Mouse (Mus musculus) heart, postnatal 4 days (tissue): ENCODE data around the gene Ptch1. TPM values are rescaled to one million over a fixed set of nuclear protein-coding genes. Genes with fewer than 3 reads are reported as not detected.

Experiments used
- DNase-seq: peaks from one replicate; pipeline ENCODE4 v3.0.0; 2021
- total RNA-seq, 2 experiments: library from RNA; stranded (reverse); gene quantifications; 2 replicates each; pipeline ENCODE4 v1.2.3; 2021

Ptch1 gene
- total RNA-seq, result 10 to 100 TPM; 23.7 to 25.5 TPM

DNA sequence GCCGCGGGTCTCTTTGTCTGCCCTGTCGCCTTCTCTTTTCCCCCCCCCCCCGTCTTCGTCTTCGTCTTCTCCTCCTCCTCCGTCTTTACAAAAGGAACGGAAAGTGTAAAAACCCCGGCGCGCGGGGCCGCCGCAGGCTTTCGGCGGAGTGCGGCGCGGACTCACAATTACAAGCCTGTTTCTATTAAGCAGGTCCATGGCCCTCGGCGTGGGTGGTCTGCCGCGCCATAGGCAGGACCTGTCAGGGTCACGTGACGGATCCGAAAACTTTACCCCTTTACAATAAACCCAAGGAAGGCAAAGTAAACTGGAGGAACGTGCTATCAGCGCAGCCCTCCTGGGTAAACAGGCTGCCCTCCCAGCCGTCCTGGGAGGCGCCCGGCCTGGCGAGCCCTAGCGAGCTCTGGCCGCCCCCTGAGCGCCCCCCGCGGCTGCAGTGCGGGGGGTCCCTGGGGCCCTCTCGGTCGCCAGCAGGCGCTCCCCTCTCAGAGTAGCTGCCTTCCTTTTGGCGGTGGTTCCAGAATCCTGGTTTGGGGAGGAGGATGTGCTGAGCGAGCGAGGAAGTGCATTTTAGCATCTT is at the start of gene Ptch1:
Ptch1 (minus strand) TSS at position 343 of the 580 bp plus-strand sequence.
- peak; percentile 47 for DNase-seq

DNA sequence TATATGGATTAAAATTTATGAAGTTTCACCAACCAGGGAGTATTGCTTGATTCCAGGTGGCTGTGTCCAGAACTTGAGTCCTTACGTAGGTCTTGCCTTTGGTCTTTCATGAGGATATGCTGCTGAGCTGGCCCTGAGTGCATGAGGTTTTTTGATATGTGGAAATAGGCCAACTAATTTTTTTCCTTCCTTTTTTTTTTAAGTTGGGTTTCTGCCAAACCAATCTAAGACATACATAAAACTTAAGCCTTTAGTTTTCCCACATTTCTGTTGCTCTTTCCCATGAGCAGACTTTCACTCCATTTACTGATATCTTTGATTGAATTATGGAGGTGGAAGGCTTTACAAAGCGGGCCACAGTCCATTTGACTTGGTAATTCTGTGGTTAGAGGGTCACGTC is 47.9 kb upstream of the Ptch1 start:
- DNase-seq, result no peak

DNA sequence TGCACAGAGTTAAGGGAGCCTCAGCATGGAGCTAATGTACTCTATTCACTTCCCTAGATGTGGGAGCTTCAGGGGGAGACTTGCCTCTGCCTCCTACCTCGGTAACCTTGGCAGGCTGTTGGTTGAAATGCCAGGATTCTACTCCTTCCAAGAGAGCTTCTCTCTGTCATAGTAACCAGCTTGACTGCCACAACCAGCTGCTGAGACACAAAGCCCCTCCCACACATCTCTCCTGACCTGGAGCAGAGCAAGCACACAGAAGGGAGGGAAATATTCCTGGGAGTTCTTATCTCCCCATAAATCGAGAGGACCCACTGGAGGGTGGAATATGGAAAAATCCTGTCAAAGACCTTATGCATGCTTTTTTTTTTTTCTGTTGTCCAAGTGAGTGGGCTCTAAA is 39.8 kb upstream of the Ptch1 start:
- no peak for DNase-seq

DNA sequence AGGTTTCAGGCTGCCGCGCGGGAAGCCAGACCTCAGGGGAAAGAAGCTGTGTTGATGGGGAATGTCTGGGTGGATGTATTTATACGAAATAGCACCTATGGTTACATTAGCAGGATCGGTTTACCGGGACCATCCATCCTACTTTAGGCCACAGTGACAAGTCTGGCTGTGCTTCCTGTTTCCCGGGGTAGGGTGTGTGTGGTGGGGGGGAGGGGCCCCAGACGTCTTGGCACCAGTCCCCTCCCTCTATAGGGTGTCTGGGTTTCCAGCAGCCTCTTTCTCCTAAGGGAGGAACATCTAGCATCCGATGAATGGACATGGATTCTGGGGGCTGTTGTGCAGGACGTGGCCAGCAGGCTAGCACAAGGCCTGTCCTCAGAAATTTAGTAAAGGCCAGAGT is 36.3 kb upstream of the Ptch1 start:
- DNase-seq, result no peak

DNA sequence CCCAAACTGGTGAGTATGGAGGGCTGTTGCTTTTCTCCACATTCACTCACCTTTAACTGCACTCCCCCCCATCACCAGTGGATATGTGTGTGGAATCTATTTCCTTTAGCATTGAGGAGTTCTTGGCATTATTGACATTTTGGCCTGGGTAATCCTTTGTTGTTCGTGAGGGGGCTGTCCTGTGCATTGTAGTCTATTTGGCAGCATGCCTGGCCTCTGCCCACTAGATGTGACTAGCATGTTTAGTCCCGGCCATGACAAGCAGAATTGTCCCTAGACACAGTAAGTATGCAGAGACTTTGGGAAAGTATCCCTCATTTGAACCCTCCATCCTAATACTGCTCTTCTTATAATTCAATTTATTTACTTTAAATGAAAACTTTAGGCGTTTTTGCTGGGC is 24.2 kb upstream of the Ptch1 start:
- DNase-seq, result peak; percentile 28

DNA sequence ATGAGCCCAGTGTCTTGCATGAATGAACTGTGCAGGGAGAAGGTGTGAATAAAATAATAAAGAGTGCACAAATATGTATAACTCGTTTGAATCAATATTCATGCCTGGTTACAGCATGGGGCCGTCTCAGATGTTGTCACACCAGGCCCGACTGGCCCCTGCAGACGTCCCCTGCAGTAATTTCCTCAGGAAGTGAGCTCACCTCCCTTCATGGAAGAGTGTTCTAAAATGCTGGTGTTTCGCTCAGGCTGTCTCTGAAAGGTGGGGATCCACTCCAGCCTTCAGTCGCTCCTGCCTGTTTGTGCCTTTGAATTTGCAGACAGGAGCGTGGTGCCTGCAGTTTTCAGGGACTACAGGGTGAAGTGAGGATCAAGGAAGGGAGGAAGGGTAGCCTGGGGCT is 22.5 kb upstream of the Ptch1 start:
- no peak for DNase-seq

DNA sequence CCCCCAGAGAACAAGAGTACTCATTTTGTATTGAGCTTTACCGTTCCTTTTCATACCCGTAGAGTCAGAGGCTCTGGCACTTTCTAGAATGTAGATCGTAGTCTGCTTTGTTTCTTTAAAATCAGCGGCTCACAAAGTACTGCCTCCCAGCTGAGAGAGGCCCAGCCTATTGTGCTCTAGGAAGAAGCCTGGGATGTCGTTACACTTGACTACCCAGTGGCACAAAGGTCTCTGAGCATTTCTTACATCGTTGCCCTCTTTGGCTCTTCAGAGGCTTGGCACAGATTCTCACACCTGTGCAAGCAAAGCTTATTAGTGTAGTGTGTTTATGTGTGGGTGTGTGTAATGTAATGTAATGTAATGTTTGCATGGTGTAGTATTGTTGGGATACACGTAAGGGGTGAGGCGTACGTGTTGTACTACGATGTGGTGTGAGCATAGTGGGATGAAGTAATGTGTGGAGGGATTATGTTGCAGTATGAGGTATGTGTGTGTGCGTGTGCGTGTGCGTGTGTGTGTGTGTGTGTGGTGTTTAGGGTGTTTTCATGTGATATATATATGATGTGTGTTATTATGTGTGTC is 20.2 kb upstream of the Ptch1 start:
- DNase-seq, result no peak

DNA sequence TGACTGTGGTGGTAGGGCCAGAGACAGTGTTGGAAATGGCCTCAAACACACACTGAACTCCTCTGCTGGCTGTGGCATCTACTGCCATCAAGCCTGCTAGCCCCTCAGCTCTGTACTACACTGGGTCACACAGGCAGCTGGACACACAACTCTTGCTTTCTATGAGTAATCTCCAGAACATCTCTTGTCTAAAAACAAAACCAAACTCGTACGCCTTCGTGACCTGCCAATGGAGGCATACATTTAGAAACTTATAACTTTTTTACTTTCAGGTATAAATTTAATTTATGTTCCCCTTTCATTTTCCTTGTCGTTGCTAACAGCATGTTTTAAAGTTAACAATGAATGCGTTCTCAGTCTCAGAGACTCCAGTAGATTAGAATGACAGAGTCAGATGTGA is 19.4 kb upstream of the Ptch1 start:
- DNase-seq, result no peak

DNA sequence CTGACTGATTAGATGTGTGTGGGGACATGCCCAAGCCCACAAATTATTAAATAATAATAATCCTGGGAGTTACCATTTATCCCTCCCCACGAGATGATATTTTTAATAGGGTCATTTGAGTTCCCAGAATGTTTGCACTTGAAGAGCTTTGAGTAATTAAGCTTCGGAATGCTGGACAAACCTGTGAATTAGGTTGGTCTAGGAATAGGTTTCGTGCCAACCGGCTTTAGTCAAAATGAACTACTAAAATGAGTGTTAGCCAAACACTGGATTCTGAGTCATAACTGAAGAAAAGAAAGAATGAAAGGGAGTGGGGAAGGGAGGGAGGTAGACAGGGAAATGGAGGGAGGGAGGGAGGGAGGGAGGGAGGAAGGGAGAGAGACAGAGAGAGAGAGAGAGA is 1.2 kb upstream of the Ptch1 start:
- DNase-seq, result no peak

DNA sequence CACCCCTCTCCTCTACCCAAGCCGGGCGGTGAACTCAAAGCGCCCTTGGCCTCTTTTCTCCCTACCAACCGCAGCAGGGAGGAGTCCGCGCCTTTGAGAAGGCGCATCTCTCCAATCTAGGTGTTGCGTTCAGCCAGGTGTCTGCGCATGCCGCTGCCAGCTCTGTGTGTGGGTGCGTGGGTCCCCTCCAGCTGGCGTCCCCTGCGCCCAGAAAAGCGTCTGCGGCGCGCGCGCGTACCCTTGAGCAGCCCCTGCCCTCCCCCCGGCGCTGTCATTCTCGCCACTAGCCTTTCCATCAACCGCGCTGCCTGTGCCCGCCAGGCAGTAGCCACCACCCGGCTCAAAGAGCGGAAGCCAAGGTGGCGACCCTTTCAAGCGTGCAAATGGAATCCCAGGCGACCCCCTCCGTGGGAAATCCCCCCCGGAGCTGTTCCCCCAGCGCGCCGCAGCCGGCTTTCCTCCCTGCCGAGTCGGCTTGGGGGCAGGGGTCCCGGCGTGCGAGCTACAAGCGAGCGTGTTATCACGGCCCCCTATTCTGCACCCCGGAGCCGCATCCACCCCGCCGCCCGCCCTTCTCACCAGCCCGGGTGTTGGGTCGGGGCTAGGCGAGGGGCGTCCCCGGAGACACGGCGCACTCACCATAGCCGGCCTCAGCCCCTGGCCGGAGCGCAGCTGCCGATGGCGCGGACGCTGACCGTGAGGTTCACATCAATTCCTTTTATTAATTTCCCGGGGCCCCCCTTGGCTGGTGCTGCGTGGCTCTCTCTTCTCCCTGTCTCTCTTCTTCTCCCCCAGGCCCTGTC is 744 bp downstream of the Ptch1 start:
- DNase-seq, result peak; percentile 46

DNA sequence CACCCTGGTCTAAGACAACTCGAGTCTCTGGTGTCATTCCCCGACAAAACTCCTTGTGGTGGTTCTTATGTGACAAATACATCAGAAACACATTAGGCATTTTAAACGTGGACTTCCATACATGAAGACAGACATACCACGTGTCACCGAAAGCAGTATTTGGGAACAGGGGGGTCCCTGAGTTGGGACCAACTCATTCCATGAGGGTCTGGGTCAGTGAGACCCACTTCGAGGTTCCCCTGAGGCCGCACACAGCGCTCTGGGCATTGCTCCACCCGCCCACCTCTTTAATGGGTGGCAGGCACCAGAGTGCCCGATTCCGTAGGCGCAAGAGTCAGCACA is 1.3 kb downstream of the Ptch1 start:
- DNase-seq, result no peak

DNA sequence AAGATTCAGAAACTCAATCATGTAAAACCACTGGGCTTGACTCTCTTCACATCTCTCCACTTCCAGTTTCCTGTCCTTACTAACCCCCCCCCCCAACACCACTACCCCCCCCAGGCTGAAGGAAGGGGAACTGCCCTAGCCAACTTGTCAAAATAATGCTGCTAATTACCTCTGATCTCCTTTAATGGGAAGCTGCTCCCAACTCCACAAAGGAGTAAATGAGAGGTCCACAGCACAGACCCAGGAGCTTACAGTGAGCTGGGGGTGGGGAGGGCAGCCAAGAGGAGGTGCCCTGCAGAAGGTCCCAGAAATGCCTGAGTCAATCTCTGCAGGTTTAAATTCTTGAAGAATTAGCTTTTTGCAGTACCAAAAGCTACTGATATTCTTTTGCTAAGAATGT is 2.9 kb downstream of the Ptch1 start:
- no peak for DNase-seq

DNA sequence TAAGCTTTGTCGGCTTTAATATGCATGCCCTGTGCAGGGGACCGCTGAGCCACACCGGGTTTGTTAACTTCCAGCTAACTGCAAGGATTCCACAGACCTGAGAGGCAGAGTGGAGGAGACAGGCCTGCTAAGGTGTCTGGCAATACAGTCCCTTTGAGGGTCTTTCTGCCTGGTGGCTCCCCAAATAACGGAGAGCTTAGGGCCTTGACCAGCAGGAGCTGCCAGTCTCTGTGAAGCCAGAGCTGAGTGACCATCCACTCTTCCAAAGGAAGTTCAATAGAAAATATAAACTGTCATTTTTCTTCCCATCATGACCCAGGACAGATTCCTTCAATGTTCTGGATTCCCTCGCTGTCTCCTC is 4.0 kb downstream of the Ptch1 start:
- DNase-seq, result no peak

DNA sequence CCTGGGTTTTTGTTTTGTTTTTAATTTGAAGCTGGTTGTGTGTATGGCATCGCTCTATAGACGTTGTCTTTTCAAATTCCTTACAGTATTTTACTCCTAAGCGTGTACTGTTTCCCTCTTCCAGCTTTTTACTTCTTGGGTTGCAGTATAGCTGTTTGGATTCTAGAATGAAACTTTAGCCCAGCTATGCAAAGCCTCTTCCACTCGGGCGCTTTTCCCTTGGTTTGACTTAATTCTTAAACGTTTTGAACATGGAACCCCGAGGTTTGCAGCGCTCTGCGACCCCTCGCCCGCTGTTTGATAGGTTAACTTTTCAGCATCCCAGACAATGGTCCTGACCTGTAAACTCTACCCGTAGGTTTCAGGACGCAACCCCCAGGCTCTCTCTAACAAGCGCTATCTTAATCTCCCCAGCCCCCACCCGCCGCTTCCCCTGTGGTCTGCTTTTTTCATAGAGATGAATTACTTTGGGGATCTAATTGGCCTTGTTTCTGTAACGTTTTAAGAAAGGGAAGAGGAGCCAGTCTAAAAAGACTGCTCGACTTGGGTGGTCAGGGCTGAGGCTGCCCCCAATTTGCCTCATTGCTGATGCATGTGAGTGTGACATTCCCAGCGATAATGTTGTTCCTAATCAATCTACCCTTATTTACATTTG is 4.5 kb downstream of the Ptch1 start:
- no peak for DNase-seq

DNA sequence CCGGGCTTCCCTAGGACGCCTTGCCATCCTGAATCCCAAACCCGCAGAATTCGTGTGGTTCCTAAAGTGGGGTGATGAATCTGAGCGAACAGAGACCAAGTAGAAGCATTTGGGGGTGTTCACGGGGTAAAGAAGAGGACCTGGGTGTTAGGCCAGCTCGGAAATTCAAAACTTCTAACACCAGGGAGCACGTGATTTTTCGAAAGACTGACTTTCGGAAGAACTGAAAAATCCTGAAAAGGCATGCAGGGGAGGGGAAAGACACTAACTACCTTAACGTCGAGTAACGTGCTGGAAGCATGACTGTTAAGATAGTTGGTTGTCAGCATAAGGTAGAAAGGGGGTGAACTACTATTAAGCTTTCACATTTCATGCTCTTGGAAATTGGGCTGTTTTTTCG is 5.1 kb downstream of the Ptch1 start:
- DNase-seq, result no peak

DNA sequence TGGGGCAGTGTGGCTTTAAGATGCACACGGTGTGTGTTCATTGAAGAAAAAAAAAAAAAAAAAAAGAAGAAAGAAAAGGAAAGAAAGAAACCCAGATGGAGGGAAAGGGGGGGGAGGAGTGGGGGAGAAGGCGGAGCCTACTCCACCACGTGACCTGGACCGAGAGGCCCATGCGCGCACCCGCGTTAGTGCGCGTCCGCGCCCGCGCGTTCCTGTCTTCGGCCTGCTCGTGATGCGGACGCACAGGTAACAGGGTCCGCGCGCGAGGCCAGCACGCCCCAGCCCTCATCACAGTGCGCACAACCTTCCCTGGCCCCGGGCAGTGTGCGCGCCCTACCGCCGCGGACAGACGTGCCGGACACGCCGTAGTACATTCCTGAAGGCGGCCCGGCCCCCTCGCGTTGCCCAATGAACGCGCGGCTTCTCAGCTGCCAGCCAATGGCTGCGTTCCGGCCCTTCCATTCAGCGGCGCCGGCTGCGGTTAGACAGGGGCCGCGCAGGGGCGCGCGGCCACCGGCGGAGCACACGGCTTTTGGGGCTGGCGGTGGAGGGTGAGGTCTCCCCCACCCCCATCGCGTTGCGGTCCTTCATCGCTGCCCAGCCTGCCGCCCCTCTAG is 5.6 kb downstream of the Ptch1 start:
- peak; percentile 95 for DNase-seq

DNA sequence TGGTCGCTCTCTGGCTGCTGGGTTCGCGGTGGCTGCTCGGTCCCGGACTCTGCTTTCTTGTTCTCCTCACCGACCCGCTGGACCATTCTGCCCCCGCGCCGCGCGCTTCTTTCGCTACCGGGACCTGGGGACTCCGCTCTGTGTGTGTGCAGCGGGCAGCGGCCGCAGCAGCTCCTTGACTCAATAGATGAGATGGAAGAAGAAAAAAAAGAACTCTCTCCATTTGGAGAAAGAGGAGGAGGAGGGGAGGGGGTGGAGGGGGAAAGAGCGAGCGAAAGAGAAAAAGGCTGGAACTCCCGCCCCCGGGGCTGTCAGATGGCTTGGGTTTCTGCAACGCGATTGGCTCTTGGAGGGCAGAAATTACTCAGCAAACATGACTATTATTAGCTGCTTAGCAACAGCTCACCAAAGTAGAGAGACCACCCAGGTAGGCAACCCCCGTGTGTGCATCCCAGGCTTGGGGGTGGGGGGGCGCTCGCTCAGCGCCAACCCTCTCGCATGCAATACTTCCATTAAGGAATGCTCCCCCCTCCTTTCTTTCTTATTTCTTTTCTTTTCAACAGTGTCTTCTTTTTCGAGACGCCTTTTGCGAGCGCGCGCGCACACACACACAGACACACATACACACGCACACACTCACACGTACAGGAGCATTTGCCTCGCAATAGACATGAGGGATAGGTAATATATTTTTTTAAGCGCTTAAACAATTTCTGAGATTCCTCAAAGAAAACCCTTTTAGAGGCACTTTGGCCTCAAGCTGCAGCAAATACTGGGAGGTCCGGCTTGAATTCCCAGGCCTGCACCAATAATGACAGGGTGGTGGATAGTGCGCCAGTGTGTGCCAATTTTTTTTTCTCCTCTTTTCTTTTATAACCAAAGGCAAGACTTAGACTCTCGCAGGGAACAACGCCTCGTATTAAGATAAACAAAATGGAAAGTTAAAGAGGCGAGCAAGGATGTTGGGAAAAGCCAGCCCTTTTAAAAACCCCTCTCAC is 7.1 kb downstream of the Ptch1 start:
- peak; percentile 80 for DNase-seq

DNA sequence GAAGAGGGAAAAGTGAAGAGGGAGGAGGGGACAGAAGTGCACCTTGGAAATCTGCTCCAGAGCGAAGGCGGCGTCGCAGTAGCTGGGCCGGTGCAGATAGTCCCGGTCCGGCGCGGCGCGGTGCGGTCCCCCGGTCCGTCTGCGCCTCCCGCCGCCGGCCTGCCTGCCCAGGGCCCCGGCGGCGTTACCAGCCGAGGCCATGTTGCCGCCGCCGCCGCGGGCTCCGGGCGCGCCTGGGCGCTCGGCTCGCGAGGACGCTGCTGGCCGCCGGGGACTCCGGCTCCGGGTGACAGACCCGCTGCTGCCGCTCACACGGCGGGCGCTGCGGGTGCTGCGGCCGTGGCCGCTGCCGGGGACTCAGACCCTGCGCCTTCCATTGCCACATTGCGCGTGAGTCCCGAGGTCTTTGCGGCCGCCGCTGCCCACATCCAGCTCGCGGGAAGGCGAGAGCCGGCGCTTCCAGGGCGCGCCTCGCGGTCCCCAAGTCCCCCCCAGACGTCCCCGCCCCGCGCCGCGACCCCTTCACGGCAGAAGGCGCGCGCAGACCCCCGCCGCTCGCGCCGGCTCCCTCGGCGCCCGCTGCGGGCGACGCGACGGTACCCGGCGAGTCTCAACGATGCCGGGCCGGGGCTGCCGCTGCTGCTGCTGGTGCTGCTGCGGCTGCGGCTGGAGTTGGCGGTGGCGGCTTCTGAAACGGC is 7.9 kb downstream of the Ptch1 start:
- no peak for DNase-seq

DNA sequence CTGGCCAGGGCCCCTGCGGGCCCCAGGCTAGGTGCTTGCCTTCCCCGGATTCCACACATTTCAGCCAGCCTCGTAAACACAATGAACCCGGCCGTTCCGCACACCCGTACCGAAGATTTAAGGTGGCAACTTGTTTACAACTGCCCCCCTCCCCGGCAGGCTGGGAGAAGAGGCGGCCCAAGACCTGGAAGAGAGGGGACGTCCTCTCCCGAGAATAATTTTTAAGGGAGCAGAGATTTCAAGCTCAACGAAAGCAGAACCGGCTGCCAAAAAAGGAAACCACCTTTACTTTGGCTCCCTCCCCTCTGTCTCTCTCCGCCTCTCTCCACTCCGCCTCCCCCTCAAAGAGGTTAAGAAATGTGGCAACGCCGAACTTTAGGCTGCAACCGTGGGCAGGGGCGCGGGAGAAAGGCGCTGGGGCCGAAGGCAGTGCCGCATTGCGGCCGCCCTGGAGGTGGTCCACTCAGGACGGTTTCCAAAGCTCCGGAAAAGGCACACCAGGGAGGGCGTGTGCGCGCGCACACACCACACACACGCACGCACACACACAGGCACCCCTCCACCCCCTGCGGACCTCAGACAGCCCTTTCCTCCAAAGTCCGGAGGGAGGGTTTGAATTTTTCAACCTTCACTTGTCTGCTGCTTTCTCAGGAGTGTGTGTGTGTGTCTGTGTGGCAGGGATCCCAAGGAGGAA is 8.6 kb downstream of the Ptch1 start:
- peak; percentile 69 for DNase-seq

DNA sequence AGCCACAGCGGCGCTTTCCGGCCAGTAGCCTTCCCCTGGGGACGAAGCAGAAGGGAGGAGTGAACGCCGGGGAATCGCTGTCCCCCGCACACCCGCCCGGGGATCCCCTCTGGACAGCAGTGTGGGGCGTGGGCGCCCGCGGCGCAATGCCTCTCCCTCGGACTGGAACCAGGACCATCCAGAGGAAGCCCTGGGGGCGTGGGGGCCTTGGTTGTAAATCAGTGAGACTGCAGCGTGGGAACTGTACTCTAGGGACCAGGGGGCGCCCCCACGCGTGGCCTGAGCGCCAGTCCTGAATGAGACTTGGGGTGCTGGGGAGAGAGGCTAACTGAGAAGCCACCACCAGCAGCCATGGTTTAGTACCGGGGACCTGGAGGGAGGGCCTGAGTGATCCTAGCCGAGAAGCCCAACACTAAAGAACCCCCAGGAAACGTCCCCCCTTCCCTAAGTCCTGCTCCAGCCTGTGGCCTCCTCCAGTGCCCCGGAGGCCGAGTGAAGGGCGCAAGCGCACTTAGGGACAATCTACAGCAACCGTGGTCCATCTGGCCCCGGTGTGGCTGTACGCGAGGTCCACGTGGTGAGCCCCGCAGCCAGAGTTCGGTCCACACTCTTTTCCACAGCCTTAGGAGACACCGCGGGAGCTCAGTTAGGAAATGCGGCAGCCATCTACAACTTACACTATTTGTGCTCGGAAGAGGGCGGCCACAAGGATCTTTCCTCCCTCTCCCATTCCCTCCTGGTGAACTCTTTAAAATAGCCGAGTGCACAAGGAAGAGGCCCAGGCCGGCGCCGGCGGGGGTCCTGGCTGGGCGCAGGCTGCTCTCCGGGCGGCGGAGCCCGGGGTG is 9.4 kb downstream of the Ptch1 start:
- peak; percentile 71 for DNase-seq
